Mouse (Mus musculus): ENCODE data around the gene Pogz.
A peak's percentile ranks its signal among the peaks of the same experiment; 100 is the strongest.

Pogz gene

GRCm38 (mm10) chr3:94837183-94837890, at the start of gene Pogz:
Gene Pogz, plus strand, starts transcription at chr3:94837567.
- peak; percentile 97 for DNase-seq (ENCODE audit: low spot score)

- no peak for DNase-seq (ENCODE audit: low spot score)
These were observed 48.3 kb upstream of the Pogz start for GRCm38 (mm10) chr3:94789071-94789470.

DNA sequence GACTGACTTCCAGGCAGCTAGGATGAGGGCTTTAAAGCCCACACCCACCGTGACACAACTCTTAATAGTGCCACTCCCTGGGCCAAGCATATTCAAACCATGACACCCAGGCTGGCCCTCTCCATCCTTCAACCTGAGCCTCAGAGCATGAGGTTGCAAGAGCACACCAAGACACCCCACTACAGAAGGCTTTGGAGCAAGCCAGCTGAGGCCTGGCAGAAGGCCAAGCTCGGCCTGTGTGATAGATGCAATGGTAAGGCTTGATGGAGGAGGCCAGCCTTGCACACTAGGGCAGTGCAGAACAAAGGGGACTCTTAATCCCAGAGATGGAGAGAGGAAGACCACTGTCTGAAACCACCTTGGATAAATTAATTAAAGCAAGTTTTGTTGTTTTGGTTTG, 47.9 kb upstream of the Pogz start:
- DNase-seq (ENCODE audit: low spot score) = no peak

DNA sequence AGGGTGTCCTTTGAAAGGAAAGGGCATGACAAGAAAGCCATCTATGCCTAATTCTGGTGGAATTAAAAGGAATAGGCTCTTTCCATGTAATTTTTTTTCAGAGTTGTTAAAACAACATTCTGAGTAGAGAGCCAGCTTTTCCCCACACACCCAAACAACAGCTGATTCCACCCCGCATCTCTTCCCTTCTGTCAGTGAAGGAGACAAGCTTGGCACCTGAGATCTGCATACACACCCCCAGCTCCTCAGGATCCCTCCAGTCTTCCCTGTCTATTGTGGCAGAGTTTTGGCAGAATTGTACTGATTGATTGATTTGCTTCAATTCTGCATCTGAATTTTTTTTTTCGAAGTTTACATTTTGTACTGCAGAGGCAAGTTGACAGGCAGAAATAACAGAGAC, 45.1 kb upstream of the Pogz start:
- no peak for DNase-seq (ENCODE audit: low spot score)

DNA sequence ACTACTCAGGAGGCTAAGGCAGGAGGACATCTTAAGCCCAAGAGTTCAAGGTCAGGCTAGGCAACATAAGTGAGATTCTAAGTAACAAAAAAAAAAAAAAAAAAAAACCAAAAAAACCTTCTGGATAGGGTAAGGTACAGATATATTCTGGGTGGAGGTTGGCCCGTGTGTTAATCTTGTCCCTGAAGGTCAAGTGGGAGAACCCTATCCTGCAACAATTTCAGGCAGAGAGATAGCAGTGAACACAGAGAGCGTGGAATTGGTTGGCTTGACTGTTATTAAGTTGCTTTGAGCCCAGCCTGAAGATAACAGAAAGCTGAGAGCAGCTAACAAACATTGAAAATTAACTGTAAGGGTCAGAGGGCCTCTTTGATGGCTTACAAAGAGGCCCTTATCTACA, 43.7 kb upstream of the Pogz start:
- no peak for DNase-seq (ENCODE audit: low spot score)

DNA sequence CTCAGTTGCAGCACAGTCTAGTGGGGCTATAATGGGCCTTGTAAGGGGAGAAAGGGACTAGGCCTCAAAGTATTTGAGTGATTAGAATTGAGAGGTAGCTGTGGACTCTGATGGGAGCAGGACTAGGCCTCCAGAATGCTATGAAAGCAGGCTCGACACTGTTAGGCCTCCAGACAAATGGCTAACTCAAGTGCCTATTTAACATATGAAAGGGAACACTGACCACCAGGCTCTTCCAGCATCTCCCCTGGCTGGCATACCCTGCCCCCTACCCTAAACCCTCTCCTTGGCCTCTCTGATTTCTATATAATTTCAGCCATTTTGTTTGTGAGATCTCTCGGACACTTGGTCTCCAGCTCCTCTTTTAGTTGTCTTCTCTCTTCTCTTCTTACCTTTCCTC, 43.0 kb upstream of the Pogz start:
- no peak for DNase-seq (ENCODE audit: low spot score)

- DNase-seq (ENCODE audit: low spot score) = no peak
These were observed 41.7 kb upstream of the Pogz start for GRCm38 (mm10) chr3:94795596-94796140.

- DNase-seq (ENCODE audit: low spot score) = no peak
These were observed 41.2 kb upstream of the Pogz start for GRCm38 (mm10) chr3:94796181-94796580.

- DNase-seq (ENCODE audit: low spot score) = no peak
These were observed 33.2 kb upstream of the Pogz start for GRCm38 (mm10) chr3:94804146-94804545.

DNA sequence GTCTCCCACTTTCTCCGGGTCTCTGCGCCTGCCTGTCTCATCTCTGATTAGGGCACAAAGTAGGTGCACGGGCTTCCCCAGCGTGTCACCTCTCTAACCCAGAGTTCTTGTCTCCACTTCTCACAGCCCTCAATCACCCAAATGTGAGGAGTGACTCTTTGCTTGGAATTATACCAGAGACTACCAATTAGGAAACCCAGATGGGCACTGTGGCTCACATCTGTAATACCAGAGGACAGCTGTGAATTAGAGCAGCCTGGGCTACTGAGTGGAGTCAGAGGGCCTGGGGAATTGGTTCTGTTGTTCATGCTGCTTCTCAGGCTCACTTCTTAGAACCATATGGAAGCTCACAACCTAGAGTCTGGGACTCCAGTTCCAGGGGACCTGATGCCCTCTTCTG, 32.4 kb upstream of the Pogz start:
- no peak for DNase-seq (ENCODE audit: low spot score)

DNA sequence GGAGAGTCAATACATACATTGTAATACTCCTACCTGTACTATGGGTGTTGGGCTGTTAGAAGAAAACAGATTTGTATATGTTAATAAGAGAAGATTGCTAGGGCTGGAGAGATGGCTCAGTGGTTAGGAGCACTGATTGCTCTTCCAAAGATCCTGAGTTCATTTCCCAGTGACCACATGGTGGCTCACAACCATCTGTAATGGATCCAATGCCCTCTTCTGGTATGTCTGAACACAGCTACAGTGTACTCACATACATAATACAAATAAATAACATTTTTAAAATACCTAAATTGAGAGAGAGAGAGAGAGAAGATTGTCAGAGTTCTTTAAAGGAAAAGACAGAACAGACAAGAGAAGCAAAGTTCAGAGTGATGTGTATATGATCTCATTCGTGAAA, 29.1 kb upstream of the Pogz start:
- DNase-seq (ENCODE audit: low spot score) = no peak

- no peak for DNase-seq (ENCODE audit: low spot score)
These were observed 25.7 kb upstream of the Pogz start for GRCm38 (mm10) chr3:94811628-94812027.

GRCm38 (mm10) chr3:94813651-94814050, 23.7 kb upstream of the Pogz start:
- DNase-seq (ENCODE audit: low spot score) = no peak

DNA sequence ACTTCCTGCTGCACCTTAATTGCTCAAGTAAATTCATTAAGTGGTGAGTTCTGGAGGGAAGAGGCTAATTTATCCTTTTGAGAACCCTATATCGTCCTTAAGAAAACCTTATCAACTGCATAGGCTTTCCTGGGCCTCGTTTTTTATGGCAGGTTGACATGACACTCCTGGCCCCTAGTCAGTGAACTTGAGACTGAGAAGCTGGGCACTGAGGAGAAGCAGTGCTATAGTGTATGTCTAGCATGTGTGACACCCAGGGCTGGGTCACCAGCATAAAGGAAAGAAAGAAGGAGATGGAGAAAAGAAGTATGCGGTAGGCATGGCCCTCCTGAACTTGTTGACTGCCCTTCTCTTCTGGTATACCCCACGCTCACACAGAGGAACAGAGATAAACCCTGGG, 23.3 kb upstream of the Pogz start:
- DNase-seq (ENCODE audit: low spot score) = no peak

- DNase-seq (ENCODE audit: low spot score) = no peak
These were observed 22.7 kb upstream of the Pogz start for GRCm38 (mm10) chr3:94814663-94815062.

- no peak for DNase-seq (ENCODE audit: low spot score)
These were observed 21.8 kb upstream of the Pogz start for GRCm38 (mm10) chr3:94815603-94816002.

DNA sequence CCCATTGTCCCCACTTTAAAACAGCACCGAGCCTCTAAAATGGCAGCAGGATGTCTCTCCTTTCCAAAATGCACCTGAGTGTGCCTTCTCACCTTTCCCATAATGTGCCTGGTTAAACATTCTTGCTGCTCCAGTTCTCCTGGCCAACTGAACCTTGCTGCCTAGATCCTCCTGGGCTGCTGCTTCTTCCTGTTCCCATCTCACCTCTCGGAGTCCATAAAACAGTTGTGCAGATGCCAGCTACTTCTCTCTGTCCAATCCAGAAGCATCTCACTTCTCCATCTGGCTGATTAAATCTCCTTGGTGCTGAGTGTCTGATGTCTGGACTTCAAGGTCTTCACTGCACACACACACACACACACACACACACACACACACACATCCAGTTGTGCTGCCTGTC, 19.6 kb upstream of the Pogz start:
- no peak for DNase-seq (ENCODE audit: low spot score)

DNA sequence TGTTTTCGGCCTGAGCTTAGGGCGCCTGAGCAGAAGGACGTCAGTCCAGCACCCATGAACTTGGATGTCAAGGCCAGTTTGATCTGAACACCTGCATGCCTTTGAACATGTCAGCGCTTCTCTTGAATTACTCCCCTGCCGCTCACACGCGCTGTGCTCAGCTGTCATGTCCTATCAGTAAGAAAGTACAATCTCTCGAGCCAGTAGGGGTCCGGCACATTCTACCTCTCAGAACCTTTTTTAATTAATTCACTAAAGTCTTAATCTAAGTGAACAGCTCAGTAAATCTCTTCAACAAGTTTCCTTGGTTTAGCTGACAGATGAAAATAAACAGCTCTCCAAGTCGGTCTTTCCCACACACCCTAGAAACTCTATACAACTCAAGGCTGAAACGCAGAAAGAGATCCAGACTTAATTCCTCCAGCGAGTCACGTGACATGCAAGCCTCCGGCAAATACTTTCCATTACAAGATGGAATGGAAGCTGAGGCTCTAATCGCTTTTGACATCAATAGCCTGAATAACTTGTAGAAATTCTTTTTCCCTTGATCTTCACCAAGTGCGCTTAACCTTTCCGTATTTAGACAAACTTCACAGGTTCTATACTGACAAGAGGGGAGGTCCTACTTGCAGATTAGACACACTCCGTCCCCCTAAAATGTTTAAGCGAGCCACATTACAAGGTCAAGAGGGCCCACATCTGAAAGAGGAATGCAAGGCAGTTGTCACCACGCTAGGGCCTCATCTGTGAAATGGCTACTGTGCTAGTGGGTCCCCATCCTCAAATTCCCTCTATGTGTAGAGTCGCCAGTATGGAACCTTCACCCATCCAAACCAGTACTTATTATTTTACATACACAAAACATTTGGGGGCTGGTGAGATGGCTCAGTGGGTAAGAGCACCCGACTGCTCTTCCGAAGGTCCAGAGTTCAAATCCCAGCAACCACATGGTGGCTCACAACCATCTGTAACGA, 17.6 kb upstream of the Pogz start:
- DNase-seq (ENCODE audit: low spot score) = no peak

DNA sequence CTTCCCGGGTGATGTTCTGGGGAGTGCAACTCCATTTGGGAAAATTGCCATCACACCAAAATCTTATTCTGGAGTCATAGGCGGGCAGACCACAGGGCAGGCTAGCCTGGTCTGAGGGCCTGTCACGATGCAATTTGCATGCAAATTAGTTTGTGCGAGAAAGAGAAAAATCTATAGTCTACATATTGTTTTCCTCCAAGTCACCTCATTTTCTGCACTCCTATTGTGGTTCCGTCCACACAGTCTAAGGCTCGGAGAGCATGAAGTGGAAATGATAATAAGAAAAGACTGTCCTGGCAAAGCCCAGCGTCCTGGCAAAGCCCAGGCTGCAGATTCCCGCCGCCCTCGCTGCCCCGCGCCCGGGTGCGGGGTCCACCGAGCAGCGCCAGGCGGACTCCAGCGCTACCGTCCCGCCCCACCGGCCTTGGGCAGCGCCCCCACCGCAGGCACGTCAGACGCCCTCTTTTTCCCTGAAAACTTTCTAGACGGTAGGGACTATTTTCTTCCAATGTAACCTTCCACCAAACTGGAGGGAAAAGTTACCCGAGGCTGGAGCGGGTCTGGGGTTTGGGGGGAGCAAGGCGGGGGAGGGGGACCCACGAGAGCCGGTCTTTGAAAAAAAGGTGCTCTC, 16.2 kb upstream of the Pogz start:
- DNase-seq (ENCODE audit: low spot score) = no peak

DNA sequence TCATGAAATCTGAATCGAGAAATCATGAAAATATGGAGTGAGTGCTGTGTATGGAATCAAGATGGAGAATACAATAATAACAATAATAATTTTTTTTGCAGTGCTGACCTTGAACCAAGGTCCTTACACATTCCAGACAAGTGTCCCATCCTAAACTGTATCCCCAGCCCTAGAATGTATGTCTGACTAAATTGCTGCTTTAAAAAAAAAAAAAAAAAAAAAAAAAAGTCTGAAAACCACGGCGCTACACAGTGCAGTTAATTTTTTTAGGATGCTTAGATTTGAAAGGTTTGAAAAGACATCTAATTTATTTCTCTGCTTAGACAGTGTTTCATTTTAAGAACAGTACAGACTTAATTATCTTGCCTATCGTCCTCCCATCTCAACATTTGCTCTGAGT, 15.3 kb upstream of the Pogz start:
- no peak for DNase-seq (ENCODE audit: low spot score)

- DNase-seq (ENCODE audit: low spot score) = no peak
These were observed 13.3 kb upstream of the Pogz start for GRCm38 (mm10) chr3:94824110-94824509.

DNA sequence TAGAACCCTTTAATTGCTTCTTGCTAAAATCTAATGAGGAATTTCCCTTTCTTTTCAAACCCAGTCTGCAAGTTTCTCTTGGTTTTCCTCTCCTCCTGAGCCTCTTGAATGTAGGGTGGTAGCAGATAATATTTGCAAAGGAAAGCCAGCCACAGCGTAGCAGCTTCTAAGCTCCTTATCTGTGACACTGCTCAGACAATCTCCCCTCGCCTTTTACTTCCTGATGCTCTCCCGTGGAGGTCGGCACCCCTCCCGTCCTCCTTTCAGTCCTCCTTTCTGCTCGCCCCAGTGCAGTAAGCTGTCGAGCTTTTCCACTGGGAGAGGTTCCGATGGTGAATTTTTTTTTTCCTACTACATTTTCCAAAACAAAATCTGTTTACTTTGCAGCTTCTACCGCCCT, 5.3 kb upstream of the Pogz start:
- no peak for DNase-seq (ENCODE audit: low spot score)

DNA sequence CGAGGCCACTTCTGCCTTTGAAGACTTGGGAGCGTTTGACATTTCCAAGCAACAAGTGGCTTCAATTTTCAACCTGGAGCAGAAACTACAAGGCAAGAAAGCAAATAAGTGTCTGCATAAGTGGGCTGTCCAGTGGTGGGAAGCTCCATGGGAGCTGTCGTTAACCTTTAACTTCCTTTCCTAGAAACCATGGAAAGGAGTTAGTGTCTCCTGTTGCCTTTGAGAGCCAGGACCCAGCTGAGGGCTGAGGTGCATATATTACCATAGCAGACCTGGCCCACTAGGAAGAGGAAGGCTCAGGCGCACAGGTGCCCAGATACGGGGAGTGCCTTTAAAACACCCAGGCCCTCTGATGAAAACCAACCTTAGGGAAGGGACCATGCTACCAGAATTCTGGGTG, 4.7 kb upstream of the Pogz start:
- no peak for DNase-seq (ENCODE audit: low spot score)
